Mouse (Mus musculus): ENCODE measurements around the gene Atg9b. TPM values are rescaled to one million over a fixed set of nuclear protein-coding genes. Genes with fewer than 3 reads are reported as not detected.

Gene Atg9b
- total and polyA plus RNA-seq, 3 experiments = 0.89 to 2.2 (median 1.1) TPM

DNA sequence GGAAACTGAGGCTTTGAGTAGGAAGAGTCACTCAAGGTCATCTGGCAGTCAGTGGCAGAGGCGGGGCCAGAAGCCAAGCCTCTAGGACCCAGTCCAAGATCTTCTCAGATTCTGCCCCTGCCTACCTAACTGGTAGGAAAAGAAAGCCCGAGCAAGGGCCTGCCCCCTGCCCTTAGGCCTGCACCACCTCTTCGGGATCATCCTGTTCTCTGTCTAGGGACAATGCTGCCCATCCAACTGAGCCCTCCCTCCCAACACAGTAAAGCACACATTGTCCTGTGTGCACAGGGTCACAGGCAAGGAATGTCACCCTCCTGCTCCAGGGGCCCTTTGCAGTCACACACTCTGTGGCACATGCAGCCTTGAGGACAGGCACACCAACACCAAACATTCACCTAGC lies 41.9 kb downstream of the Atg9b start:
- peak overlapping the region; percentile 66 for H3K4me3 ChIP-seq
- DNase-seq = peak; percentile 50 to 60
- 60% methylated on average over 3 of the region's 3 CpGs for WGBS
- H3K27me3 ChIP-seq (ENCODE audit: control insufficient read depth, insufficient read depth, low read length) = no peaks in the 10 kb centered on the region; the same call in 1 of the 2 replicates
- TF ChIP-seq CTCF (IDR thresholded peaks at IDR 0.05) = no peak
- TF ChIP-seq EP300 (IDR thresholded peaks at IDR 0.05; ENCODE audit: insufficient read depth, low read depth, low read length) = peak; percentile 97
- peak; percentile 68; the same call in 1 of the 2 replicates for TF ChIP-seq POLR2A (IDR thresholded peaks at IDR 0.05; ENCODE audit: insufficient read depth, low read depth, low read length)
- peaks cover 7% of the 10 kb centered on the region for H3K4me1 ChIP-seq (ENCODE audit: control insufficient read depth, insufficient read depth, low read length)
- intact Hi-C loops (cut with DNase I) = no loop called here
- H3K27ac ChIP-seq = peak overlapping the region; percentile 83
- peak overlapping the region; percentile 39 for H3K9ac ChIP-seq (ENCODE audit: low read depth, low read length)
- peaks cover 2% of the 10 kb centered on the region; the same call in 1 of the 2 replicates for H3K36me3 ChIP-seq (ENCODE audit: control insufficient read depth, insufficient read depth, low read length)
- no peaks in the 10 kb centered on the region for H3K79me2 ChIP-seq (replicated peaks; ENCODE audit: control insufficient read depth, insufficient read depth, low read length)

- Histone ChIP-seq H3K36me3 (ENCODE audit: control insufficient read depth, insufficient read depth, low read length) (peaks cover 2% of the 10 kb centered on the region; the same call in 1 of the 2 replicates), H3K27ac (peak overlapping the region; percentile 83), H3K4me3 (peak overlapping the region; percentile 43), H3K27me3 (ENCODE audit: control insufficient read depth, insufficient read depth, low read length) (no peaks in the 10 kb centered on the region; the same call in 1 of the 2 replicates), H3K4me1 (ENCODE audit: control insufficient read depth, insufficient read depth, low read length) (peaks cover 17% of the 10 kb centered on the region), H3K9ac (ENCODE audit: low read depth, low read length) (peak overlapping the region; percentile 33), H3K79me2 (replicated peaks; ENCODE audit: control insufficient read depth, insufficient read depth, low read length) (no peaks in the 10 kb centered on the region)
- 1% methylated on average over 30 of the region's 30 CpGs for WGBS
- DNase-seq = peak; percentile 51 to 59
- no peak for TF ChIP-seq CTCF (IDR thresholded peaks at IDR 0.05)
- TF ChIP-seq POLR2A (IDR thresholded peaks at IDR 0.05; ENCODE audit: insufficient read depth, low read depth, low read length) = no peak; the same call in 1 of the 2 replicates
- intact Hi-C loops (cut with DNase I) = no loop called here
These were observed 43.4 kb downstream of the Atg9b start for GRCm38 (mm10) chr5:24348546-24348945.

- Histone ChIP-seq H3K4me1 (ENCODE audit: control insufficient read depth, insufficient read depth, low read length) (peaks cover 18% of the 10 kb centered on the region), H3K36me3 (ENCODE audit: control insufficient read depth, insufficient read depth, low read length) (peaks cover 2% of the 10 kb centered on the region; the same call in 1 of the 2 replicates), H3K79me2 (replicated peaks; ENCODE audit: control insufficient read depth, insufficient read depth, low read length) (no peaks in the 10 kb centered on the region), H3K4me3 (peak overlapping the region; percentile 43), H3K27ac (peak overlapping the region; percentile 83; the same call in 1 of the 2 replicates), H3K27me3 (ENCODE audit: control insufficient read depth, insufficient read depth, low read length) (no peaks in the 10 kb centered on the region; the same call in 1 of the 2 replicates), H3K9ac (ENCODE audit: low read depth, low read length) (peak overlapping the region; percentile 33; the same call in 1 of the 2 replicates)
- intact Hi-C loops (cut with DNase I) = no loop called here
- 2% methylated on average over 41 of the region's 41 CpGs for WGBS
- TF ChIP-seq POLR2A (IDR thresholded peaks at IDR 0.05; ENCODE audit: insufficient read depth, low read depth, low read length) (peak; percentile 61; the same call in 1 of the 2 replicates), CTCF (IDR thresholded peaks at IDR 0.05) (no peak), EP300 (IDR thresholded peaks at IDR 0.05; ENCODE audit: insufficient read depth, low read depth, low read length) (no peak)
- DNase-seq = peak; percentile 77 to 81
These were observed 43.8 kb downstream of the Atg9b start for GRCm38 (mm10) chr5:24348128-24348527.

DNA sequence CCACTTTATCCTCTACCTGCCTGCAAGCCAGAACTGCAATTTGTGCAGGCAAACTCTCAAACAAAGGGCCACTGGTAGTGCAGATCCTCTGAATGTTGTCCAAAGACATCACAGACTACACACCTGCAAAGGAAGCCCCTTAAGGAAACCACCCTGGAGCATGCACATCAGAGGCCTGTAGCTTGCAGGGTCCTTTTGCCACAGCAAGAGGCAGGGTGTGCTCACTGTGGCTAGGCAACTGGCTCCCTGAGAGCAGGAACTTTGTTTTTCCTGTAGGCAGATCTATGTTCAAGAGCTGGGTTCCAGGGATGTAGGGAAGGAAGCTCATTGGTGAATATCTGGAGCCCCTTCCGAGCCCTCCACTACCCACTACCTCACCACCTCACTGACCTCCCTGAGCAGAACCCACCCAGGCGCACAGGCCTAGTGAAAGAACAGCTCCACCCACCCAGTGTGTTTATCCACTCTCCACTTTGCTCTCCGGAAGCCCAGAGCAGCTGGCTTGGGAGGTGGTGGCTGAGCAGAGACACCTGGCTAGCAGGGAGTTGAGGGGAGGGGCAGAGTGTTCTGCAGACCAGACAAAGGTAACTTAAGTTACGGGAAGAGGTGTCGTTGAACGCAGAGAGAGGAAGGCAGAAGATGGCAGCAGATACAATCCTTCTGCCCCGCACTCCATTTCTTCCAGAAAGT lies 44.6 kb downstream of the Atg9b start:
- no peaks in the 10 kb centered on the region for H3K79me2 ChIP-seq (replicated peaks; ENCODE audit: control insufficient read depth, insufficient read depth, low read length)
- DNase-seq = no peak
- WGBS = 77% methylated on average over 7 of the region's 7 CpGs
- intact Hi-C loops (cut with DNase I) = no loop called here
- H3K27ac ChIP-seq = no peak overlapping the region
- H3K4me3 ChIP-seq = no peak overlapping the region
- no peak overlapping the region for H3K9ac ChIP-seq (ENCODE audit: low read depth, low read length)
- peaks cover 20% of the 10 kb centered on the region for H3K4me1 ChIP-seq (ENCODE audit: control insufficient read depth, insufficient read depth, low read length)
- H3K27me3 ChIP-seq (ENCODE audit: control insufficient read depth, insufficient read depth, low read length) = no peaks in the 10 kb centered on the region
- peaks cover 2% of the 10 kb centered on the region; the same call in 1 of the 2 replicates for H3K36me3 ChIP-seq (ENCODE audit: control insufficient read depth, insufficient read depth, low read length)
- TF ChIP-seq POLR2A (IDR thresholded peaks at IDR 0.05; ENCODE audit: insufficient read depth, low read depth, low read length) = no peak

- intact Hi-C loops (cut with DNase I) = no loop called here
- 70% methylated on average over 7 of the region's 7 CpGs for WGBS
- Histone ChIP-seq H3K36me3 (ENCODE audit: control insufficient read depth, insufficient read depth, low read length) (peaks cover 2% of the 10 kb centered on the region; the same call in 1 of the 2 replicates), H3K27me3 (ENCODE audit: control insufficient read depth, insufficient read depth, low read length) (no peaks in the 10 kb centered on the region), H3K79me2 (replicated peaks; ENCODE audit: control insufficient read depth, insufficient read depth, low read length) (no peaks in the 10 kb centered on the region), H3K9ac (ENCODE audit: low read depth, low read length) (no peak overlapping the region), H3K4me3 (no peak overlapping the region), H3K27ac (no peak overlapping the region), H3K4me1 (ENCODE audit: control insufficient read depth, insufficient read depth, low read length) (peaks cover 24% of the 10 kb centered on the region)
- no peak for DNase-seq
- TF ChIP-seq CTCF (IDR thresholded peaks at IDR 0.05) = no peak
- no peak for TF ChIP-seq POLR2A (IDR thresholded peaks at IDR 0.05; ENCODE audit: insufficient read depth, low read depth, low read length)
- no peak for TF ChIP-seq EP300 (IDR thresholded peaks at IDR 0.05; ENCODE audit: insufficient read depth, low read depth, low read length)
These were observed 45.6 kb downstream of the Atg9b start for GRCm38 (mm10) chr5:24346313-24346712.

DNA sequence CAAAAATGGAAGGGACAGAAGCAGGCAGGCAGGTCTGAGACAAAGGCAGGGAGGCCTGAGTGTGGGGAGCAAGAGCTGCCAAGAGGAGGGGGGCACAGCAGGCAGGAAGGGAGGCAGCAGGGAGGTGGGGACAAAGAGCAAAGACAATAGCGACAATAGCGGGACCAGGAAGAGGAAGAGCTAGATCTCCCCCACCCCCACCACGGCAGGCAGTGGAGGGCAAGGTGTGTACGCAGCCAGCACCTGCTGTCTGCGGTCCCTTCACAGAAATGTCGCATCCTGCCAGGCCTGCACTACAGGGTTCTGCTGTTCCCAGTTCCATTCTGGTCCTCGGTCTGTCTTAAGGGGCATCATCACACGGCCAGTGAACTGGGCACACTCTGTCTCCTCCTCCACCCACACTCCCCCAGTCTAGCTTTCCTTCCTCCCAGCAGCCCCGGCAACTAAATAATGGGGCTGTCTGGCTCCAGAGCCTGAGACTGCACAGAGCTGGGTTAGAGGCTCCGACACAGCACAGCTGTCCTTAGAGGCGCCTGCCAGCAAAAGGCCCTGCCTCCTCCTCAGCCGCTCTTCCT lies 47.4 kb downstream of the Atg9b start:
- peaks cover 24% of the 10 kb centered on the region for H3K4me1 ChIP-seq (ENCODE audit: control insufficient read depth, insufficient read depth, low read length)
- peak; percentile 54 to 59 for DNase-seq
- peaks cover 2% of the 10 kb centered on the region; the same call in 1 of the 2 replicates for H3K36me3 ChIP-seq (ENCODE audit: control insufficient read depth, insufficient read depth, low read length)

More for the DNA sequence above, 47.4 kb downstream of the Atg9b start:
- Histone ChIP-seq H3K79me2 (replicated peaks; ENCODE audit: control insufficient read depth, insufficient read depth, low read length) (no peaks in the 10 kb centered on the region), H3K4me3 (no peak overlapping the region), H3K9ac (ENCODE audit: low read depth, low read length) (no peak overlapping the region; the same call in 1 of the 2 replicates), H3K27ac (peak overlapping the region; percentile 16; the same call in 1 of the 2 replicates), H3K27me3 (ENCODE audit: control insufficient read depth, insufficient read depth, low read length) (no peaks in the 10 kb centered on the region)
- TF ChIP-seq CTCF (IDR thresholded peaks at IDR 0.05) (no peak), EP300 (IDR thresholded peaks at IDR 0.05; ENCODE audit: insufficient read depth, low read depth, low read length) (no peak), POLR2A (IDR thresholded peaks at IDR 0.05; ENCODE audit: insufficient read depth, low read depth, low read length) (no peak)
- intact Hi-C loops (cut with DNase I) = no loop called here
- WGBS = 8% methylated on average over 12 of the region's 12 CpGs
